Mouse (Mus musculus): ENCODE data around the gene 2310039H08Rik. TPM values are rescaled to one million over a fixed set of nuclear protein-coding genes. Genes with fewer than 3 reads are reported as not detected.
A peak's percentile ranks its signal among the peaks of the same experiment; 100 is the strongest.

The 2310039H08Rik gene
- polyA plus RNA-seq (2017; shearing (Covaris generic)) = 10 to 100 TPM; 20.0 to 25.1 TPM

- peak; percentile 80 for ATAC-seq
Measured at GRCm38 (mm10) chr17:46772404-46773277, at the start of gene 2310039H08Rik. Gene 2310039H08Rik, plus strand, starts transcription at chr17:46772635.

DNA sequence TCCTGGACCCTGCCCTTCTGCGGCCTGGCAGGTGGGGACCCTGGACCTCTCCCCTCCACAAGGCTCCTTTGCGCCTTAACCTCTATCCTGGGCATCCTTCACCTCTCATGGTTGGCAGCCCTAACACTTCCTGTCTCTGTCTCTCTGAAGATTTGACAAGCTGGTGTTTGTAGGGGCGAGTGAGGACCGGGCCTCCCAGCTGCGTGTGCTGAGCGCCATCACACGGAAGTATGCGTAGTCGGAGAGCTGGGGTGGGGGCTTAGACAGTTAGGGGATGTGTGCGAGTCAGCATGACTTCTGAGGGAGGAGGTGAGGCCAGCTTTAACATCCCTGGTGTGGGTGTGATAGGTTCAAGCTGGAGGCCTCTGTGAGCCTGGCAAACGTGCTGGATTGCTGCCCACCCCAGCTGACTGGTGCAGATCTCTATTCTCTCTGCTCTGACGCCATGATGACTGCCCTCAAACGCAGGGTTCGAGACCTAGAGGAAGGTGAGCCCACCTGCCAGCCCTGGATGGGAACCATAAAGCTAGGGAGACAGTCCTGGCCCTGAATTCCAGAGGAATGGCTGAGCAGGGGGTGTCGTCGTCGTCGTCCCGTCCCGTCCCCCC, 47.9 kb upstream of the 2310039H08Rik start:
- ATAC-seq = no peak

DNA sequence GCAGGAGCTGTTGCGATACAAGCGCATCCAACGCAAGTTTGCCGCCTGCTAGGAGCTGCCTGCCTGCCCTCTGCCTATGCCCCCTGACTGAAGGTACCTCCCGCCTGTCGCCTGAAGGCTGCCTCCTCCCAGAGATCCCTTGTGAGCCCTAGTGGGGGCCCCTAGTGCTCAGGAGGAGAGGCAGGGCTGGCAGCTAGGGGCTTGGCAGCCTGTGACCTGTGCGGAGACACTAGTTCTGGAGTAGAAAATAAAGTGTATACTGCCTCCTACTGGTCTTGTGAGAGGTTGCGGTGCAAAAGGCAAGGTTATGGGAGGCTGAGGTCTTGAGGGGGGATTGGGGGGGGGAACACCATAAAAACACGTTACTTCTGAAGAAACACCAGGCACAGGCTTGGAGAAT, 47.2 kb upstream of the 2310039H08Rik start:
- ATAC-seq = no peak

GRCm38 (mm10) chr17:46725731-46726645, 46.4 kb upstream of the 2310039H08Rik start:
- no peak for ATAC-seq

- no peak for ATAC-seq
Measured at GRCm38 (mm10) chr17:46727271-46727670, 45.2 kb upstream of the 2310039H08Rik start.

- no peak for ATAC-seq
Measured at GRCm38 (mm10) chr17:46728021-46728420, 44.4 kb upstream of the 2310039H08Rik start.

DNA sequence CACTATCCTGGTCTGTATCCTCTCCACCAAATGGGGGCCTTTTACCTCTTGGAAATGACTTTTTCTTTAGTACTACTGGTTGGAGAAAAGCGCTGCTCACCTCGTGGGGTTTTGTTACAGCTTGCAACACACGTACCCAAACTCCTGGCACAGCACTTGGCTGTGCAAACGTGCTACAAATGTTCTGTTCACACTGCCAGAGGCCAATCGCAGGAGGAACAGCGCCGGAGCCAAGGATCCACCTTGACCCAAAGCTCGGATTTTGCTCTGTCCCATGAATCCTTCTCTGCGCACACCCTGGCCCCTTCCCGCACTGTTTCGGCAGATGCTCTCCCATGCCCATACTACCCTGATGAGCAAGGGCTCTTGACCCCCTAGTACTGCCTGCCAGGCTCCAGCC, 43.9 kb upstream of the 2310039H08Rik start:
- no peak for ATAC-seq

DNA sequence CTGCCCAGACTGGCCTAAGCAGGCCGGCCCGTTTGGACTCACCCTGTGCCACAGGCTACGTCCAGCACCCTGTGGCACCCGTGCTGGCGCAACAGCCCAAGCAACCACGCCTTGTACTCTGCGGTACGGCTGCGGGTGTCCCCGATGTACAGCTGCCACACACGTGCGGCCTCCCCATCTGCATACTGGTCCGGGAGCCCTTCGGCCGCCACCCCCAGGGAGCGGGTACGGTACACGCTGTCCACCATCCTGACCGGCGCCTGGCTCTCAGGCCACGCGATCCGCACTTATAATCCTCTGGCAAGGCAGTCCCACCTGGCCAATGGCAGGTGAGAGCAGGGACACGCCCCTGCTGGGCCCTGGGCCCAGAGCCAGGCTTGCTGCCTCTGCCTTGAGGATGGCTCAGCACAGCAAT, 43.5 kb upstream of the 2310039H08Rik start, which contains the start of gene Gnmt:
Gnmt (minus strand) TSS at position 265 of the 415 bp plus-strand sequence.
- no peak for ATAC-seq

DNA sequence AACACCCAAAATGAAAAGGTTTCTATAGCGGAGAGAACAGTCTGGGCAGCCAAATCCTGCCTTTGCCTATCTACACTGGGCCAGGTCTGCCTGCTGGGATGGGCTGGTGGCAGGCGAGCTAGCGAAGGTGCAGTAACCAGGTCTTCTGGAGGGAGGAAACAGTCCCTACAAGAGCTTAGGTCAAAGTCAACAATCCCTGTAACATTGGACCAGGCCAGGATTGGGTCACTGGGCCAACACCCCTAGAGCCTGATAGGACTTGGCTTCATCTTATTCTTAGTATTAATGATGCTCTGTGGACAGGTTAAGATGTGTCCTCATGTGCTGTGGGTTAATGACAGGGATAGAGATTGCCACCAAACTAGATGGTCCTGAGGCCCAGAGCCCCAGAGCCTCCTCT, 38.4 kb upstream of the 2310039H08Rik start:
- no peak for ATAC-seq

GRCm38 (mm10) chr17:46735287-46735686, 37.1 kb upstream of the 2310039H08Rik start:
- no peak for ATAC-seq

DNA sequence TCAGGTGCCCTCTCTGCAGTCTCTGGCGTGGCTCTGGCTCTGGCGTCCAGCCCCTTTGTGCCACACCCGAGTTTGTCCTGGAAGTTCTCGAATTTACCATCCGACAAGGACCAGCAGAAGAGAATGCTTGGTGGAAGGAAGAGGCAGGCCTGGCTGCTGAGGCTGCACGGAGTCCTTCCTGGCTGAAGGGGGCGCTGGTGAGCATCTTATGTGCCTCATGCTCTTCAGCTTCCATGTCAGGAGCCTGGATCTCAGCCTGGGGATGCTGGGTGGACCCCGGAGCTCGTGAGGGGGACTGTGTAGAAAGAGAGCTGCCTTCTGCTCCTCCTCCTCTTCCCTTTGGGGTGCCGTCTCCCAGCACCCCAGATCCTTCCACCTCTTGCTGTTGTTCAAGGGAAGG, 36.3 kb upstream of the 2310039H08Rik start:
- no peak for ATAC-seq

GRCm38 (mm10) chr17:46741305-46741704, 31.1 kb upstream of the 2310039H08Rik start:
- ATAC-seq = no peak

DNA sequence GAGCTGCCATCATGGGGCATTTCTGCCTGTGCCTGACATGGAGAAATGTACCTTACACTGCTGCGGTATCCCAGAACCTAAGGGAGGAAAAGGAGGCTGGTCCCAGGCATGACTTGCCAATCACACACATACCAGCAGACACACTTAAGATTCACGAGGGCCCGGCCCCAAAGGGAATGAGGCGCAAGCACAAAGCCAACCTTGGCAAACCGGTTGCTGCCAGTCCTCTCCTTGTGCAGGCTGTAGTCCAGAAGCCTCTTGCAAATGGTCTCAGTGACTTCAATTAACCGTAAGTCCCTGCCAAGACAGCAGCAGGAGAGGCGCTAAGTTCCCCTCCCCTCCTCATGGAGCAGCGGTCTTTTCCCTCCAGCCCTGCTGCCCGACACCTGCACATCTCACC, 29.4 kb upstream of the 2310039H08Rik start:
- no peak for ATAC-seq

GRCm38 (mm10) chr17:46745506-46745905, 26.9 kb upstream of the 2310039H08Rik start:
- no peak for ATAC-seq

- no peak for ATAC-seq
Measured at GRCm38 (mm10) chr17:46747234-46747633, 25.2 kb upstream of the 2310039H08Rik start.

DNA sequence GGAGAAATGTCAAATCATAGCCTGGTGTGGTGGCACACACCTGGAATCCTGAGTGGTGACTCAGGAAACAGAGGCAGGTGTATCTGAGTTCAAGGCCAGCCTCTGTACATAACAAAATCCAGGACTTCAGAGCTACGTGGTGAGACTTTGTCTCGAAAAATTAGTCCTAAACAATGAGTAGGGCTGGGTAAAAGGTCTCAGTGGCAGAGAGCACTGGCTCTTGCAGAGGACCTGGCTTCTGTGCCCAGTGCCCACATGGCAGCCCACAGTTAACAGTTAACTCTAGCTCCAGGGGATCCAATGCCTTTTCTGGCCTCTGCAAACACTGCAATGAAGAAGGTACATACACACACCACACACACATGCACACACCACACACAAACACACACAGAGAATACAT, 24.6 kb upstream of the 2310039H08Rik start:
- no peak for ATAC-seq

GRCm38 (mm10) chr17:46749282-46749681, 23.2 kb upstream of the 2310039H08Rik start:
- no peak for ATAC-seq

- ATAC-seq = no peak
Measured at GRCm38 (mm10) chr17:46750580-46750979, 21.9 kb upstream of the 2310039H08Rik start.

DNA sequence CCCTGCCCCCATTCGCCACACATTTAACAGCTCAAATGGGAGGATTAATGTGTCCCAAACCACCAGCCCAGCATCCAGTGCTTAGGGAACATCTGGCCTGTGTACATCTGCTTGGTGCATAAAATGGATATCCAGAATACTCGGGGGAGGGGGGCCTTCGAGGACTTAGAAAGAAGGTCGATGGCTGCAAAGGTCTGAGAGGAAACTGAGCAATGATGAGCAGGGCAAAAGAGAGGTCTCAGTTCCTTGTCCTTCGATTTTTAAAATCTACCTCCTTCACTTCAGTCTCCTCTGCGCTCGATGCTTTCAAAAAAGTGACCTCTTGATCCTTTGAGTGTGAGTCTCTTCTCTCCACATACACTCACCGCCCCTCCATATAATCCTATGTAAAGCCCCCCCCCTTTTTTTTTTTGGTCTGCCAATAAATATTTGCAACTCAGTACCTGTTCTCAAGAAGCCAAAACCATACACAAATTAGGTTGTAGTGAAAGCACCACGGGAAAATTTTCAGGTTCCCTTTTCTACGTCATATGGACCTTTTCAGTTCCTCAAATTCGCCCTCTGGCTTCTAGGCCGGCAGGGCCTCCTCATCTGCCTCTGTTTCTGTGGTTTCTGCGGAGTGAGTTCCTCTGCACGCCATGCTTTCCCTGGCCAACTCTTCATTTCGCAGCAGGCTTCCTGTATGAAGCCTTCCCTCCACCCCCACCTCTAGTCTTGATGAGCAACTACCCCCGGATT, 21.2 kb upstream of the 2310039H08Rik start:
- ATAC-seq = peak; percentile 15

GRCm38 (mm10) chr17:46751794-46752556, 20.5 kb upstream of the 2310039H08Rik start, which contains the start of gene Cnpy3:
Gene Cnpy3, minus strand, starts transcription at chr17:46752214.
- peak; percentile 95 for ATAC-seq

- ATAC-seq = no peak
Measured at GRCm38 (mm10) chr17:46758753-46759152, 13.7 kb upstream of the 2310039H08Rik start.

Data from activated CD4-positive, CD25-positive, alpha-beta regulatory T cell, adult 4 months (primary cell).